ENCODE assay signal across 18 mouse cellular contexts in the genomic region with DNA sequence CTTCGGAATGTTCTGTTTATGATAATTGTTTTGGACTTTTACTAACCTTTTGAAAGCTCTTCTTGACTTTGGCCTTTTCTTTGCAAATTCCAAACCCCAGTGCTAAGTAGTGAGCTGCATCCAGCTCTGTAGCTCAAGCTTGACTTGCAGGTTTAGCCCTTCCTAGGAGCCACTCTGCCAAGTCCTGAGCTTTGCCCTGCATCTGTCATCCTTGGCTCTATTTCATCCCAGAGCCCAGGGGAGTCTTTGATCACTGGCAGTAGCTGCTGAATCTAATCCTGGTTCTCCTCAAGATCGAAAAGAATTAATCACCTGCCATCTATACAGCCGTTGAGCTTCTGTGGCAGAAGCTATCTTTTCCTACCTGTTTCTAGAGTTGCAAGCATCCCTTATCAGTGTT.
"Had no signal": no experiment of that assay in that cellular context is flagged by ENCODE, and none has a peak within 500 bp of the region (broad histone marks: within the 10 kb centered on the region; RNA-seq: fewer than 3 reads in every experiment).

No protein-coding gene starts in this region.

- H3K9ac ChIP-seq: lung, embryonic 14.5 days; midbrain, embryonic 13.5 days; midbrain, embryonic 15.5 days; neural tube, embryonic 13.5 days; neural tube, embryonic 15.5 days had no signal

- ATAC-seq: midbrain, embryonic 13.5 days; midbrain, embryonic 15.5 days had no signal

- H3K4me2 ChIP-seq: lung, embryonic 14.5 days; midbrain, embryonic 11.5 days; midbrain, embryonic 13.5 days; midbrain, embryonic 15.5 days; neural tube, embryonic 13.5 days; neural tube, embryonic 15.5 days had no signal

- H3K4me3 ChIP-seq: midbrain, embryonic 13.5 days; midbrain, embryonic 15.5 days; myocyte; neural tube, embryonic 13.5 days; neural tube, embryonic 15.5 days had no signal

- H3K27ac ChIP-seq: midbrain, embryonic 13.5 days; midbrain, embryonic 15.5 days; neural tube, embryonic 13.5 days; neural tube, embryonic 15.5 days had no signal

- H3K9me3 ChIP-seq: midbrain, embryonic 13.5 days; midbrain, embryonic 15.5 days; neural tube, embryonic 13.5 days; neural tube, embryonic 15.5 days had no signal

- H3K27me3 ChIP-seq: midbrain, embryonic 15.5 days had no signal

- H3K4me1 ChIP-seq: midbrain, embryonic 13.5 days; midbrain, embryonic 15.5 days; neural tube, embryonic 13.5 days; neural tube, embryonic 15.5 days had no signal

- DNase-seq: lung, adult 18-20 months; lung, embryonic 14.5 days; lung, postnatal 10 days; lung, postnatal 4 days; retina, postnatal 1 day; right cerebral cortex, adult 18-20 months; right cerebral cortex, postnatal 25 days; right cerebral cortex, postnatal 4 days; spleen, adult 18-20 months; thymus, adult 18-20 months; thymus, postnatal 14 days; thymus, postnatal 36 days had no signal

- H3K36me3 ChIP-seq: midbrain, embryonic 13.5 days; midbrain, embryonic 15.5 days; neural tube, embryonic 13.5 days; neural tube, embryonic 15.5 days had no signal
